ENCODE assay signal across 10 mouse cellular contexts in genomic region chr6:118845180-118845579, GRCm38 (mm10).
"Had no signal": no experiment of that assay in that cellular context is flagged by ENCODE, and none has a peak within 500 bp of the region (broad histone marks: within the 10 kb centered on the region; RNA-seq: fewer than 3 reads in every experiment).

No protein-coding gene starts in this region.

- DNase-seq: kidney, adult 11 months; kidney, adult 9 months; kidney, postnatal 36 days; right cerebral cortex, postnatal 4 days; spleen, adult 18-20 months; thymus, adult 18-20 months; thymus, postnatal 25 days had no signal

- H3K9me3 ChIP-seq: limb, embryonic 13.5 days had no signal

- H3K4me3 ChIP-seq: limb, embryonic 13.5 days had no signal

- H3K27ac ChIP-seq: kidney, postnatal 0 days; limb, embryonic 13.5 days had no signal

- H3K4me2 ChIP-seq: limb, embryonic 13.5 days; midbrain, embryonic 11.5 days had no signal

- H3K36me3 ChIP-seq: limb, embryonic 13.5 days had no signal

- H3K9ac ChIP-seq: limb, embryonic 13.5 days had no signal
